Mouse (Mus musculus): ENCODE data around the gene Mri1. TPM values are rescaled to one million over a fixed set of nuclear protein-coding genes. Genes with fewer than 3 reads are reported as not detected.

Mri1 gene
- polyA plus RNA-seq, 1 experiment from 2014 or later: 48.4 TPM

DNA sequence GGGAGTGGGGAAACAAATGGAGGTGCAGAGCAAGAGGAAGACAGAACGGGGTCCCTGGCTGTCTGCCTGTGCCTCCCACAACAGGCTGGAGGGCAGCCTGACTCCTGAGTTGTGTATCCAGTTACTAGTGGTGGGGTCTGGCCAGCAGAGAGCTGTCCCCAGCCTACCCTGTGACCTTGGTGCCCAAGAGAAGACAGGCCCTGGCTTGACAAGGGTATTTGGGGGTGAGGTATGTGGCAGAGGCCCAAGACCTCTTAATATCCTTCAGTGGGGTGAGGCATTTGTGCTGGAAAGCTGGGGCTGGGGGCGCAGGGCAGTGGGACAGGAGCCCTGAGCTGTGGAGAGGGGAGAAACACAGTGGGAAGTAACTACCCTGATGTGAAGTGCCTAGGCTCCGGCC is 45.9 kb downstream of the Mri1 start:
- H3K4me1 ChIP-seq (replicated peaks): peaks cover 26% of the 10 kb centered on the region
- H3K36me3 ChIP-seq: peaks cover 31% of the 10 kb centered on the region
- H3K4me3 ChIP-seq (replicated peaks): no peak overlapping the region
- no peak overlapping the region for H3K4me2 ChIP-seq
- DNase-seq (no peak), ATAC-seq (ENCODE audit: low read depth) (no peak)
- no peak overlapping the region for H3K27ac ChIP-seq
- H3K27me3 ChIP-seq: no peaks in the 10 kb centered on the region
- H3K9ac ChIP-seq: no peak overlapping the region
- WGBS (ENCODE audit: insufficient replicate concordance): 94% methylated on average over 3 of the region's 3 CpGs
- no peaks in the 10 kb centered on the region for H3K9me3 ChIP-seq (replicated peaks)

- H3K36me3 ChIP-seq: peaks cover 36% of the 10 kb centered on the region
- H3K4me3 ChIP-seq (replicated peaks): no peak overlapping the region
- H3K27me3 ChIP-seq: no peaks in the 10 kb centered on the region
- H3K9ac ChIP-seq: no peak overlapping the region
- H3K4me2 ChIP-seq: no peak overlapping the region
- 62% methylated on average over 34 of the region's 34 CpGs for WGBS (ENCODE audit: insufficient replicate concordance)
- ATAC-seq (ENCODE audit: low read depth) (peak; percentile 32; the same call in 1 of the 2 replicates), DNase-seq (no peak)
- no peak overlapping the region for H3K27ac ChIP-seq
- H3K4me1 ChIP-seq (replicated peaks): peaks cover 26% of the 10 kb centered on the region
- no peaks in the 10 kb centered on the region for H3K9me3 ChIP-seq (replicated peaks)
Observed at GRCm38 (mm10) chr8:84210167-84210791, 46.8 kb downstream of the Mri1 start.

DNA sequence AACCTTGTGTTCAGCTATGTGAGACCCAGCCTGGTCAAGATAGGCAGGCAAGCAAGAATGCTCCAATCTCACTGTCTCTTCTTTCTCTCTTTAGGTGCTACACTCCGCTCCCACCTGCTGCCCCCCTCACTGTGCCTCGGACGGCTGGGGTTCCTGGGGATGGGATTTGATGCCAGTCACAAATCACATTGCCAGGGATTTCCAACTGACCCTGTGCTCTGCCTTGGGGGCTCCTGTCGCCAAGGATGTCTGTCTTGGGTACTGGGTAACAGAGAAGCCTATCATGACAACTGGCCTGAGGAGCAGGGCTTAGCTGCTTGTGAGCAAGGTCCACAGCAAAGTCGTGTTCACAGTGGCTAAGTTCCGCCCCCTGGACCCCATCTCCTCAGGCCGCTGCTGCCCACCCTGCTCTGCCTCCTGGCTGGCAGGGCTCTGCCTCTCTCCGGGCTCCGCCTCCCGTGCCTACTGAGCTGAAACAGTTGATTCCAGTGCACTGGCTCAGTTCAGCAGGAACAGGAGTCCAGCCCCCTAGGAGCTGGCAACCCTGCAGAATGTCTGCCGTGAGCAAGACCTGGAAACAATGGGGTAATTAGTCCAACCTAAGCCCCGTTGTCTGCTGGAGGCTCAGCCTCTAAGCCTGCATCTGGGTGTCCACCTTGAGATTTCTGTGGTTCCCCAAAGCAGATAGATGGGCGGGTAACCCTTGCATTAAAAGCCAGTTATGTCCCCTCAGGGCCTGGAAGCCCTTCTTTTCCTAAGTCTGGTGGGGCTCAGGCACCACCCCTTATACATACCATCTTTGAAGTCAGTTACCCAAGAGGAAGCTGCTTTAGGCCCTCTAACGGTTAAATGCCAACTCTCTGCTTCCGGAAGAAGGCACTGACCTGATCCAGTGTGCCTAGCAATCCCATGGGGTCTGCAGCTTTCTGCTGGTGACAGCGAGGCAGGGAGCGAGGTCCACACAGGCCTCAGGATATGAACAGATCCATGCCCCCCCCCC is 48.4 kb downstream of the Mri1 start:
- Histone ChIP-seq H3K9me3 (replicated peaks) (no peaks in the 10 kb centered on the region), H3K27me3 (peaks cover 5% of the 10 kb centered on the region; the same call in 1 of the 2 replicates), H3K4me2 (no peak overlapping the region), H3K36me3 (peaks cover 33% of the 10 kb centered on the region), H3K4me1 (replicated peaks) (peaks cover 33% of the 10 kb centered on the region), H3K9ac (0 out of 2 replicates have a peak overlapping the region, but pooled peaks have one; percentile 3), H3K27ac (peak overlapping the region; percentile 67), H3K4me3 (replicated peaks) (no peak overlapping the region)
- DNase-seq: no peak
- ATAC-seq (ENCODE audit: low read depth): no peak
- WGBS (ENCODE audit: insufficient replicate concordance): 55% methylated on average over 17 of the region's 17 CpGs

DNA sequence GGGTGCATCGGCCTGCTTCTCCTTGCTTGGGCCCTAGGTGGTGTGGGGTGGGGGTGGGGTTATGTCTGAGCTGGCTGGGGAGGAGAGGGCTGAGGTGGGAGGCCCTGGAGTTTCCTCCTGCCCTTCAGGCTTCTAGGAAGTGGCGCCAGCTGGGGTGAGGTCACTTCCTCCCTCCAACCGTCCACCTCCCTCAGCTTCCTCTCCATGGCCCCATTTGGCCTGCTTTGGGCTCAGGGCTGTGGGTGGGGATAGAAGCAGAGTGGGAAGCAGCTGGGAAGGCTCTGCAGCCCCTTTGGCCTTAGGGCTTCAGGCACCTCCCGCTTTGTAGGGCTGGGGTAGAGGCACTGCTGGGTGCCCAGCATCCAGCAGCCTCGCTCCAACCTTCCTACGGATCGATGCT is 49.3 kb downstream of the Mri1 start:
- H3K4me1 ChIP-seq (replicated peaks): peaks cover 42% of the 10 kb centered on the region
- H3K4me2 ChIP-seq: no peak overlapping the region; the same call in 1 of the 2 replicates
- whole genome bisulfite sequencing (ENCODE audit: insufficient replicate concordance): 34% methylated on average over 7 of the region's 7 CpGs
- H3K9ac ChIP-seq: no peak overlapping the region
- H3K36me3 ChIP-seq: peaks cover 33% of the 10 kb centered on the region
- no peak overlapping the region for H3K4me3 ChIP-seq (replicated peaks)
- 0 out of 2 replicates have a peak, but pooled peaks have one; percentile 24 for ATAC-seq (ENCODE audit: low read depth)
- H3K9me3 ChIP-seq (replicated peaks): no peaks in the 10 kb centered on the region
- H3K27ac ChIP-seq: peak overlapping the region; percentile 67
- no peak for DNase-seq
- peaks cover 8% of the 10 kb centered on the region for H3K27me3 ChIP-seq

DNA sequence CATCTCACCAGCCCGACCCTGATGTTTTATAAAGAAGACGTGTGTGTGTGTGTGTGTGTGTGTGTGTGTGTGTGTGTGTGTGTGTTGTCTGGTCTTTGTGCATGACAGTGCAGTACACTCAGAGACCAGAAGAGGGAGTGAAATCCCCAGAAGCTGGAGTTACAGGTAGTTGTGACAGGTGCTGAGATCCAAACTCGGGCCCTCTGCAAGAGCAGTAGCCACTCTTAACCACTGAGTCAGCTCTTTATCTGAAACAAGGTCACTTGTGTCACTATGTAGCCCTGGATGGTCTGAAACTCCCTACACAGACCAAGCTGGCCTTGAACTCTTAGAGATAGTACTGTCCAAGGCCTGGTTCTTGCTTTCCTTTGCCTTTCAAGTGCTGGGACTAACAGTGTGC is 50.5 kb downstream of the Mri1 start:
- Histone ChIP-seq H3K4me1 (replicated peaks) (peaks cover 53% of the 10 kb centered on the region), H3K36me3 (peaks cover 22% of the 10 kb centered on the region), H3K27ac (no peak overlapping the region), H3K9me3 (replicated peaks) (no peaks in the 10 kb centered on the region), H3K4me2 (no peak overlapping the region), H3K4me3 (replicated peaks) (no peak overlapping the region), H3K9ac (no peak overlapping the region), H3K27me3 (peaks cover 19% of the 10 kb centered on the region)
- DNase-seq (no peak), ATAC-seq (ENCODE audit: low read depth) (no peak)
- 72% methylated on average over 3 of the region's 3 CpGs for WGBS (ENCODE audit: insufficient replicate concordance)

GRCm38 (mm10) chr8:84205073-84205472 is 52.1 kb downstream of the Mri1 start:
- H3K4me3 ChIP-seq (replicated peaks): no peak overlapping the region
- DNase-seq (no peak), ATAC-seq (ENCODE audit: low read depth) (no peak)
- H3K27ac ChIP-seq: no peak overlapping the region
- H3K4me2 ChIP-seq: no peak overlapping the region
- H3K9me3 ChIP-seq (replicated peaks): no peaks in the 10 kb centered on the region
- 75% methylated on average over 5 of the region's 5 CpGs for WGBS (ENCODE audit: insufficient replicate concordance)
- H3K27me3 ChIP-seq: peaks cover 35% of the 10 kb centered on the region
- H3K36me3 ChIP-seq: peaks cover 15% of the 10 kb centered on the region
- peaks cover 65% of the 10 kb centered on the region for H3K4me1 ChIP-seq (replicated peaks)
- H3K9ac ChIP-seq: no peak overlapping the region

DNA sequence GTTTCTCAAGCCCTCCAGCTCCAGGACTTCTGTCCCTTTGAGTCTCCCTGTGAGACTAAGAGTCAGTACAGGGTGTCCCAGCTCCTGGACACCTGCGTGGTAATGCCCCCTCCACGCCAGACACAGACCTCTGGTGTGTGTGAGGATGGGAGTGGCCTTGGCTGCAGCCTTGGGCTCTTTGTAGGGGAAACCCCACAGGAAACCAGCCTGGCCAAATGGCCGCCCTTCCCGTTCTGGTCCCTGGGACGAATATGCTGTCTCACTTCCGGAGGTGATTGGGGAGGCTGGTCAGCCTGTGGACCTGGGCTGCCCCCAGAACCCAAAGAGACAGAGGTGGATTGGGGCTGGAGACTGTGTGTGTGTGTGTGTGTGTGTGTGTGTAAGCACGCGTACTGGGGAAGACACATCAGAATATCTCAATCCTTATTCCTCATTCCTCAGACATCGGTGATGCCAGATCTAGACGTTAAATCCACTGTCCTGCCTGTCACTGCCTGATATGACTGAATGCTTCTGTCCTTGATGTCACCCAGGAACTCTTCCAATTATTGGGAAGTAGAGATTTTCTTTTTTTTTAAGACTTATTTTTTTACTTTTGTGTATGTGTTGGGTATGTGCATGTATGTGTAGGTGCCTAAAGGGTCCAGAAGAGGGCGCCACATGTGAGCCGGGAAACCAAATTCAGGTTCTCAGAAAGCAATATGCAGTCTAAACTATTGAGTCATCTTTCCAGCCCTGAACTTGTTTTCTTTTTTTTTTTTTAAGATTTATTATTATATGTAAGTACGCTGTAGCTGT is 53.0 kb downstream of the Mri1 start:
- H3K4me1 ChIP-seq (replicated peaks): peaks cover 72% of the 10 kb centered on the region
- peaks cover 15% of the 10 kb centered on the region for H3K36me3 ChIP-seq
- H3K27ac ChIP-seq: peak overlapping the region; percentile 82
- DNase-seq: no peak
- H3K27me3 ChIP-seq: peaks cover 40% of the 10 kb centered on the region
- H3K4me2 ChIP-seq: peak overlapping the region; percentile 78
- peak overlapping the region; percentile 62 for H3K4me3 ChIP-seq (replicated peaks)
- 24% methylated on average over 13 of the region's 13 CpGs for WGBS (ENCODE audit: insufficient replicate concordance)
- no peaks in the 10 kb centered on the region for H3K9me3 ChIP-seq (replicated peaks)
- peak; percentile 33 for ATAC-seq (ENCODE audit: low read depth)
- peak overlapping the region; percentile 49 for H3K9ac ChIP-seq

DNA sequence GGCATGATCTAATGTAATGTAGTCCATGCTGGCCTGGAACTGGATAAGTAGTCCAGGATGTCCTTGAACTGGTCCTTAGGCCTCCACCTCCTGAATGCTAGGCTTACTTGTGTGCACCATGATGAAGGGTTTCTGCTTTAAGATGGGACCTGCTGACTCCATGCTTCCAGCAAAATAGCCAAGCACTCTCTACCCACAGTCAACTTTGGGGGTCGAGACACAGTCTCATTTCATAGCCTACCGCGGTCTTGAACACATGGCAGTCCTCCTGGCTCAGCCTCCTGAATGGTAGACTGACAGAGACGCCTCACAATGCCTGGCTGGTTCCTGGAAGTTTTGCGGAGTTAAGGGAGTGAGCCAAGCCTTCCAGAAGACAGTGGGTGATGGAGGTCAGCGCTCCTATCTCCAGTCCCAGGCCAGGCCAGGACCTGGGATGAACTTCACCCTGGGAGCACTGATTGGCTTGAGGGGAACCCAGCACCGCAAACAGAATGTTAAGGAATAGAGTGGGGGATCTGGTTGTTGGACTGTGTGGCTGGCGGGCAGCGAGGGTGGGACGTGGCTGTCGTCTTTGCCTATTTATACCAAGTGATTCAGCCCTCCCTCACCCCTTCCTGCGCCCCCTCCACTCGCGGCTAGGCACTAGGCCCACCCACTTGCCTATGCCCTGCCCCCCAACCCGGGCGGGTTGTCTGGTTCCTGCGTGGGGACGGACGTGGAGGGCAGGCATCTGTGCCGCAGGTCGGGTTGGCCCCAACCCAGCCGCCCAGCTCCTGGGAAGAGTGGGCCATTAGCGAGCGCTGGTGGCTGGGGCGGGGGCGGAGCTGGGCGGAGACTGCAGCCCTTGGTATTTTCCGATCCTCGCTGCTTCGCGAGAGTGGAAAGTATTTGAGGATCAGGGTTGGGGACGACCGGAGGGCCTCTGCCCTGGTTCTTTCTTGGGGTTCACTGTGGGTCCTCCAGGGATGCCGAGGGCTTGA is 53.9 kb downstream of the Mri1 start:
- peak; percentile 58 for DNase-seq
- peak overlapping the region; percentile 82 for H3K27ac ChIP-seq
- H3K4me3 ChIP-seq (replicated peaks): peak overlapping the region; percentile 62
- H3K36me3 ChIP-seq: 0 out of 2 replicates have a peak, but pooled peaks cover 8% of the 10 kb centered on the region
- no peaks in the 10 kb centered on the region for H3K9me3 ChIP-seq (replicated peaks)
- H3K4me1 ChIP-seq (replicated peaks): peaks cover 72% of the 10 kb centered on the region
- 5% methylated on average over 34 of the region's 34 CpGs for WGBS (ENCODE audit: insufficient replicate concordance)
- peak overlapping the region; percentile 78 for H3K4me2 ChIP-seq
- ATAC-seq (ENCODE audit: low read depth): peak; percentile 33
- H3K27me3 ChIP-seq: peaks cover 40% of the 10 kb centered on the region
- H3K9ac ChIP-seq: peak overlapping the region; percentile 49

- no peak for ATAC-seq (ENCODE audit: low read depth)
- Histone ChIP-seq H3K4me1 (replicated peaks) (peaks cover 72% of the 10 kb centered on the region), H3K4me2 (peak overlapping the region; percentile 78), H3K9me3 (replicated peaks) (no peaks in the 10 kb centered on the region), H3K27ac (peak overlapping the region; percentile 82), H3K9ac (0 out of 2 replicates have a peak overlapping the region, but pooled peaks have one; percentile 49), H3K27me3 (peaks cover 40% of the 10 kb centered on the region), H3K36me3 (0 out of 2 replicates have a peak, but pooled peaks cover 8% of the 10 kb centered on the region), H3K4me3 (replicated peaks) (peak overlapping the region; percentile 62)
- 43% methylated on average over 9 of the region's 9 CpGs for WGBS (ENCODE audit: insufficient replicate concordance)
- peak; percentile 57 for DNase-seq
Observed at GRCm38 (mm10) chr8:84202466-84202865, 54.7 kb downstream of the Mri1 start.
